Mouse (Mus musculus): Measurements from ENCODE around the gene Mark4. TPM values are rescaled to one million over a fixed set of nuclear protein-coding genes. Genes with fewer than 3 reads are reported as not detected.
A peak's percentile ranks its signal among the peaks of the same experiment; 100 is the strongest.

Gene Mark4
- polyA plus RNA-seq, 1 experiment from 2014 or later, result 19.9 TPM

GRCm38 (mm10) chr7:19405417-19405816 is 53.2 kb downstream of the Mark4 start:
- WGBS, result 4% methylated on average over 19 of the region's 19 CpGs
- H3K9ac ChIP-seq, result no peak overlapping the region
- H3K27me3 ChIP-seq (replicated peaks), result peaks cover 46% of the 10 kb centered on the region
- peaks cover 12% of the 10 kb centered on the region for H3K4me1 ChIP-seq
- no peak overlapping the region for H3K27ac ChIP-seq
- H3K36me3 ChIP-seq, result no peaks in the 10 kb centered on the region
- peak; percentile 74 for ATAC-seq (ENCODE audit: low FRiP score, low read depth)
- H3K4me2 ChIP-seq (replicated peaks), result peak overlapping the region; percentile 38
- 0 out of 2 replicates have a peak, but pooled peaks cover 7% of the 10 kb centered on the region for H3K9me3 ChIP-seq
- no peak overlapping the region for H3K4me3 ChIP-seq

GRCm38 (mm10) chr7:19404476-19404875 is 54.1 kb downstream of the Mark4 start, which contains the start of gene Ckm:
Gene Ckm, plus strand, starts transcription at chr7:19404776.
- peak within 1 kb of the TSS; percentile 52 for H3K4me3 ChIP-seq
- H3K27me3 ChIP-seq (replicated peaks), result peaks cover 55% of the 10 kb centered on the region
- no peak within 1 kb of the TSS for H3K27ac ChIP-seq
- H3K4me1 ChIP-seq, result peaks cover 17% of the 10 kb centered on the region
- no peak for ATAC-seq (ENCODE audit: low FRiP score, low read depth)
- no peaks in the 10 kb centered on the region for H3K36me3 ChIP-seq
- H3K9me3 ChIP-seq, result 0 out of 2 replicates have a peak, but pooled peaks cover 7% of the 10 kb centered on the region
- 59% methylated on average over 7 of the region's 7 CpGs for WGBS
- H3K4me2 ChIP-seq (replicated peaks), result peak within 1 kb of the TSS; percentile 97
- H3K9ac ChIP-seq, result peak within 1 kb of the TSS; percentile 64

- WGBS, result under 1% methylated on average over 62 of the region's 62 CpGs
Observed at GRCm38 (mm10) chr7:19403731-19404296, 54.8 kb downstream of the Mark4 start, which contains the start of gene Klc3. Gene Klc3, minus strand, starts transcription at chr7:19404104.

GRCm38 (mm10) chr7:19402535-19403112 is 56.0 kb downstream of the Mark4 start:
- no peak overlapping the region for H3K27ac ChIP-seq
- 0 out of 2 replicates have a peak, but pooled peaks cover 7% of the 10 kb centered on the region for H3K9me3 ChIP-seq
- H3K36me3 ChIP-seq, result no peaks in the 10 kb centered on the region
- no peak overlapping the region for H3K9ac ChIP-seq
- WGBS, result 84% methylated on average over 9 of the region's 9 CpGs
- ATAC-seq (ENCODE audit: low FRiP score, low read depth), result no peak
- H3K4me3 ChIP-seq, result no peak overlapping the region
- H3K4me2 ChIP-seq (replicated peaks), result no peak overlapping the region
- peaks cover 61% of the 10 kb centered on the region for H3K27me3 ChIP-seq (replicated peaks)
- peaks cover 21% of the 10 kb centered on the region for H3K4me1 ChIP-seq

More at GRCm38 (mm10) chr7:19403731-19404296, 54.8 kb downstream of the Mark4 start, which contains the start of gene Klc3:
- no peak for ATAC-seq (ENCODE audit: low FRiP score, low read depth)
- H3K27ac ChIP-seq, result no peak within 1 kb of the TSS
- peaks cover 61% of the 10 kb centered on the region for H3K27me3 ChIP-seq (replicated peaks)
- H3K4me3 ChIP-seq, result peak within 1 kb of the TSS; percentile 52
- peak within 1 kb of the TSS; percentile 64 for H3K9ac ChIP-seq
- peak within 1 kb of the TSS; percentile 97 for H3K4me2 ChIP-seq (replicated peaks)
- H3K36me3 ChIP-seq, result no peaks in the 10 kb centered on the region
- H3K9me3 ChIP-seq, result 0 out of 2 replicates have a peak, but pooled peaks cover 7% of the 10 kb centered on the region
- peaks cover 21% of the 10 kb centered on the region for H3K4me1 ChIP-seq

- Histone ChIP-seq H3K27ac (no peak overlapping the region), H3K4me1 (peaks cover 21% of the 10 kb centered on the region), H3K4me2 (replicated peaks) (no peak overlapping the region), H3K4me3 (no peak overlapping the region), H3K36me3 (no peaks in the 10 kb centered on the region), H3K9me3 (0 out of 2 replicates have a peak, but pooled peaks cover 7% of the 10 kb centered on the region), H3K27me3 (replicated peaks) (peaks cover 54% of the 10 kb centered on the region), H3K9ac (no peak overlapping the region)
- WGBS, result 81% methylated on average over 4 of the region's 4 CpGs
- no peak for ATAC-seq (ENCODE audit: low FRiP score, low read depth)
Observed at GRCm38 (mm10) chr7:19400946-19401345, 57.7 kb downstream of the Mark4 start.

GRCm38 (mm10) chr7:19399496-19400280 is 58.9 kb downstream of the Mark4 start:
- H3K9ac ChIP-seq, result peak overlapping the region; percentile 26; the same call in 1 of the 2 replicates
- H3K27ac ChIP-seq, result no peak overlapping the region
- 3% methylated on average over 27 of the region's 27 CpGs for WGBS
- H3K9me3 ChIP-seq, result 0 out of 2 replicates have a peak, but pooled peaks cover 7% of the 10 kb centered on the region
- peaks cover 18% of the 10 kb centered on the region for H3K4me1 ChIP-seq
- peak overlapping the region; percentile 53 for H3K4me2 ChIP-seq (replicated peaks)
- H3K27me3 ChIP-seq (replicated peaks), result peaks cover 48% of the 10 kb centered on the region
- peaks cover 12% of the 10 kb centered on the region for H3K36me3 ChIP-seq
- ATAC-seq (ENCODE audit: low FRiP score, low read depth), result peak; percentile 21; the same call in 1 of the 2 replicates
- H3K4me3 ChIP-seq, result peak overlapping the region; percentile 19; the same call in 1 of the 2 replicates

- no peak for ATAC-seq (ENCODE audit: low FRiP score, low read depth)
Observed at GRCm38 (mm10) chr7:19394484-19394883, 64.1 kb downstream of the Mark4 start.

GRCm38 (mm10) chr7:19388699-19389413 is 69.8 kb downstream of the Mark4 start:
- peaks cover 7% of the 10 kb centered on the region for H3K4me1 ChIP-seq
- no peak overlapping the region for H3K4me3 ChIP-seq
- peaks cover 98% of the 10 kb centered on the region for H3K36me3 ChIP-seq
- H3K27me3 ChIP-seq (replicated peaks), result no peaks in the 10 kb centered on the region
- H3K4me2 ChIP-seq (replicated peaks), result no peak overlapping the region
- WGBS, result 68% methylated on average over 10 of the region's 10 CpGs
- 0 out of 2 replicates have a peak overlapping the region, but pooled peaks have one; percentile 21 for H3K9ac ChIP-seq
- peak; percentile 50; the same call in 1 of the 2 replicates for ATAC-seq (ENCODE audit: low FRiP score, low read depth)
- no peaks in the 10 kb centered on the region for H3K9me3 ChIP-seq
- H3K27ac ChIP-seq, result no peak overlapping the region

More at GRCm38 (mm10) chr7:19394484-19394883, 64.1 kb downstream of the Mark4 start:
- Histone ChIP-seq H3K27me3 (replicated peaks) (peaks cover 7% of the 10 kb centered on the region), H3K9me3 (no peaks in the 10 kb centered on the region), H3K4me2 (replicated peaks) (no peak overlapping the region), H3K36me3 (peaks cover 63% of the 10 kb centered on the region), H3K4me3 (no peak overlapping the region), H3K27ac (no peak overlapping the region), H3K4me1 (peaks cover 5% of the 10 kb centered on the region; the same call in 1 of the 2 replicates), H3K9ac (no peak overlapping the region)
- 93% methylated on average over 8 of the region's 8 CpGs for WGBS

GRCm38 (mm10) chr7:19383708-19384107 is 74.9 kb downstream of the Mark4 start:
- no peak overlapping the region for H3K4me3 ChIP-seq
- H3K4me2 ChIP-seq (replicated peaks), result 0 out of 2 replicates have a peak overlapping the region, but pooled peaks have one; percentile 75
- 91% methylated on average over 9 of the region's 9 CpGs for WGBS

GRCm38 (mm10) chr7:19382166-19382541 is 76.5 kb downstream of the Mark4 start:
- H3K4me1 ChIP-seq, result peaks cover 18% of the 10 kb centered on the region
- no peaks in the 10 kb centered on the region for H3K27me3 ChIP-seq (replicated peaks)
- ATAC-seq (ENCODE audit: low FRiP score, low read depth), result peak; percentile 54
- 1% methylated on average over 32 of the region's 37 CpGs for WGBS
- H3K9ac ChIP-seq, result peak overlapping the region; percentile 87
- peaks cover 36% of the 10 kb centered on the region for H3K36me3 ChIP-seq
- H3K4me2 ChIP-seq (replicated peaks), result peak overlapping the region; percentile 75
- H3K27ac ChIP-seq, result no peak overlapping the region
- H3K9me3 ChIP-seq, result no peaks in the 10 kb centered on the region
- H3K4me3 ChIP-seq, result peak overlapping the region; percentile 94

More at GRCm38 (mm10) chr7:19383708-19384107, 74.9 kb downstream of the Mark4 start:
- no peak overlapping the region for H3K27ac ChIP-seq
- peaks cover 50% of the 10 kb centered on the region for H3K36me3 ChIP-seq
- no peaks in the 10 kb centered on the region for H3K27me3 ChIP-seq (replicated peaks)
- H3K9ac ChIP-seq, result no peak overlapping the region
- H3K9me3 ChIP-seq, result no peaks in the 10 kb centered on the region
- no peak for ATAC-seq (ENCODE audit: low FRiP score, low read depth)
- H3K4me1 ChIP-seq, result peaks cover 20% of the 10 kb centered on the region

GRCm38 (mm10) chr7:19381377-19382165 is 77.0 kb downstream of the Mark4 start, which contains the start of gene Ercc2:
Gene Ercc2, plus strand, starts transcription at chr7:19382010.
- Histone ChIP-seq H3K9ac (peak within 1 kb of the TSS; percentile 87), H3K4me2 (replicated peaks) (peak within 1 kb of the TSS; percentile 75), H3K27me3 (replicated peaks) (no peaks in the 10 kb centered on the region), H3K4me3 (peak within 1 kb of the TSS; percentile 94), H3K4me1 (peaks cover 18% of the 10 kb centered on the region), H3K36me3 (peaks cover 30% of the 10 kb centered on the region), H3K27ac (no peak within 1 kb of the TSS), H3K9me3 (no peaks in the 10 kb centered on the region)
- peak; percentile 95 for ATAC-seq (ENCODE audit: low FRiP score, low read depth)
- 6% methylated on average over 48 of the region's 48 CpGs for WGBS
